Mouse (Mus musculus) gastrocnemius, adult 18-20 months (tissue): ENCODE results near the gene Fam90a1a. TPM values are rescaled to one million over a fixed set of nuclear protein-coding genes. Genes with fewer than 3 reads are reported as not detected.
"Not testable (repeated sequence)": the region's sequence is repeated elsewhere in the genome, so short reads cannot be mapped to it uniquely, and the experiment has no call there.

Experiments used
- DNase-seq: peaks from one replicate; pipeline ENCODE4 v3.0.0; 2021; ENCODE audit warnings: low spot score
- long read RNA-seq, 2 experiments: library from polyadenylated mRNA; stranded (forward); transcript quantifications; one replicate each; pipeline ENCODE4 v2.0.0; 2021
- total RNA-seq, 2 experiments: library from RNA; stranded (reverse); gene quantifications; 2 replicates each; pipeline ENCODE4 v1.2.3; 2021

Gene Fam90a1a
- total RNA-seq = not detected
- long read RNA-seq, experiment 1 = 0 reads
- long read RNA-seq, experiment 2 = 0 reads

GRCm38 (mm10) chr8:21958414-21958813, at the start of gene Fam90a1a:
TSS of gene Fam90a1a (plus strand) at chr8:21958714.
- DNase-seq = no peak

DNA sequence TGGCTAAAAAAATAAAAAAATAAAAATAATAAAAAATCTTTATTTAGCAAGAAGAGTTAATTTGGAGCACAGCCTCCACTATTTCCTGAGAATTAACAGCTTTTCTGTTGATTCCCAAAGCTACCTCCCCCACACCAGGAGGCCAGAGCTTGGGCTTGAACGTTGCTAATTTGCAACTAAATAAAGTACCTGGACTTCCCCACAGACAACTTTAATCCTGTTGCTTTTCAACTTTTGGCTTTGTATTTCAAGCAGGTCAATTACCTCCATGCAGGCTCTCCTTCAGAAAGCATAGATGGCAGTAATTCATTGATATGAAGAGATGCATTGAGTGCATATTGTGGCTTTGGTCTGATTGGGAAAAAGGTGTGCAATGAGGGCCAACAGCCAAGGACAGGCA, 46.6 kb upstream of the Fam90a1a start:
- no peak for DNase-seq

GRCm38 (mm10) chr8:21912554-21912953, 46.0 kb upstream of the Fam90a1a start:
- DNase-seq = no peak

DNA sequence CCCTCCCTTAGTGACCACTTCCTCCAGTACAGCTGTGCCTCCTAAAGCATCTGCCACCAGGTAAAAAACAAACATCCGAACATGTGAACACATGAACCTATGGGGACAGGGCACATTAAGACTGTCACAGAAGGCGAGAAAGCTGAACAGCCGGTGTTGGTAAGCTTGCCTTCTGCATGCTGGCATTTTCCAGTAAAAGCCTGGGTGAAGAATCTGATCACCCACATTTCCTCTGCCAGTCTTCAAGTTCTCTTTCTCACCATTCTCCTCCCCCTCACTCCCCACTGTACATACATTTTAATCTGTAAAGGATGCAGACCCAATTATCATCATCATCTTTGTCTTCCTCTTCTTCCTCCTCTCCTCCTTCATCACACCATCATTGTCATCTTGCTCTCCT, 42.9 kb upstream of the Fam90a1a start:
- no peak for DNase-seq

- not testable (repeated sequence) for DNase-seq
Measured at GRCm38 (mm10) chr8:21930754-21931153, 27.8 kb upstream of the Fam90a1a start.

GRCm38 (mm10) chr8:21932610-21933009, 25.9 kb upstream of the Fam90a1a start, which contains the start of gene Defb15:
TSS of gene Defb15 (minus strand) at chr8:21932710.
- DNase-seq = no peak

- DNase-seq = not testable (repeated sequence)
Measured at GRCm38 (mm10) chr8:21938052-21938451, 20.5 kb upstream of the Fam90a1a start, which contains the start of gene Defb35. TSS of gene Defb35 (plus strand) at chr8:21938352.

DNA sequence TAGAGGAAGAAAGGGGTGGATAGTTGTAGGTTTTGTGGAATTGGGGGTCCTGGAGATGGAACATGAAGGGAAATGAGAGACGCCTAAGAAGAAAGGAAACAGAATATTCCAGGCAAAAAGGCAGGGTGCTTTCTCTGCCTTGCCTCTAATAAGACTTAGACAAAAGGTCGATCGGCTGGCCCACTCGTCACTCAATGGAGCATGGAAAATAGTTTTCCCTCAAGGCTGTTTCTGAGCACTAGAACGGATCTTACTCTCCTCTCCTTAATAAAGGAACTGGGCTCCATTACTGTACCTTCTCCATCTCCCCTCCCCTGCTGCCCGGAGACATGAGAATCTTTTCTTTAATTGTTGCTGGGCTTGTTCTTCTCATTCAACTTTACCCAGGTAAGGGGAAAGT, 12.1 kb upstream of the Fam90a1a start, which contains the start of gene Defb13:
Gene Defb13, plus strand, starts transcription at position 301 of the 400 bp plus-strand sequence.
- DNase-seq = no peak

- DNase-seq = no peak
Measured at GRCm38 (mm10) chr8:21947311-21948017, 11.1 kb upstream of the Fam90a1a start.

- DNase-seq = peak; percentile 5
Measured at GRCm38 (mm10) chr8:21955321-21955720, 3.2 kb upstream of the Fam90a1a start.

DNA sequence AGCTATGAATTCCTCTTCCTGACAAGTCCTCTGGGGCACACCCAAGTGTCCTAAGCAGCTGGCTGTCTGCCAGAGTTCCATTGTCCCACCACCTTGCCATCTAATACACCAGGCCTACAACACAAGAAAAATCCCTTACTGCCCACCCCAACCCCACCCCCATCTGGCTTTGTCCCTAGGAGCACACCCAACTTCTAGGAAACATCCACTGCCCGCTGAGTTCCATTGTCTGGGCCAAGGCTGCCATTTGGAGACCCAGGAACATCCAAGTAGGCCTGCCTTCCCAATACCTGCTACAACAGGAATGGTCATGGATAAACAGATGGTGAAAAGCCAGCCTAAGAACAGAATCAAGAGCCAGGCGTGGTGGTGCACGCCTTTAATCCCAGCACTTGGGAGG, 2.2 kb upstream of the Fam90a1a start:
- no peak for DNase-seq

- DNase-seq = no peak
Measured at GRCm38 (mm10) chr8:21966646-21967045, 8.1 kb downstream of the Fam90a1a start.

DNA sequence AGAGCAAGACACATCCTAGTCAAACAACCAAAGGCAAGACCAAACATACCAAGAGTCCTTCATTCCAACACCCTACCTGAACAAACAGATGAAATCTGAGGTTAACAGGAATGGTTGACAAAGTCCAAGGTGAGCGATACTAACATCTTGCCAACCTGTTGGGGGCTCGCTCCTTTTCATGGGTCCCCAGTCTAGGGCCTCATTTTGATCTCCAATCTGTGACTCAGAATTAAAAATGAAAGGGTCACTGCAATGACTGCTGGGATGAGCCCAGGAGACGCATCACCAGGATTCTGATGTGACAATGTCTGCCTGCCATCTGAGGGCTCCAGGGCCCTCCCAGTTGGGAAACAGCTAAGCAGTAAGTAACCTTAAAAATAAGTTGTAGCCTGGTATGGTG, 11.0 kb downstream of the Fam90a1a start, which contains the start of gene Ccdc70:
Gene Ccdc70, plus strand, starts transcription at position 301 of the 400 bp plus-strand sequence.
- DNase-seq = no peak

GRCm38 (mm10) chr8:21978193-21978592, 19.7 kb downstream of the Fam90a1a start:
- DNase-seq = no peak

DNA sequence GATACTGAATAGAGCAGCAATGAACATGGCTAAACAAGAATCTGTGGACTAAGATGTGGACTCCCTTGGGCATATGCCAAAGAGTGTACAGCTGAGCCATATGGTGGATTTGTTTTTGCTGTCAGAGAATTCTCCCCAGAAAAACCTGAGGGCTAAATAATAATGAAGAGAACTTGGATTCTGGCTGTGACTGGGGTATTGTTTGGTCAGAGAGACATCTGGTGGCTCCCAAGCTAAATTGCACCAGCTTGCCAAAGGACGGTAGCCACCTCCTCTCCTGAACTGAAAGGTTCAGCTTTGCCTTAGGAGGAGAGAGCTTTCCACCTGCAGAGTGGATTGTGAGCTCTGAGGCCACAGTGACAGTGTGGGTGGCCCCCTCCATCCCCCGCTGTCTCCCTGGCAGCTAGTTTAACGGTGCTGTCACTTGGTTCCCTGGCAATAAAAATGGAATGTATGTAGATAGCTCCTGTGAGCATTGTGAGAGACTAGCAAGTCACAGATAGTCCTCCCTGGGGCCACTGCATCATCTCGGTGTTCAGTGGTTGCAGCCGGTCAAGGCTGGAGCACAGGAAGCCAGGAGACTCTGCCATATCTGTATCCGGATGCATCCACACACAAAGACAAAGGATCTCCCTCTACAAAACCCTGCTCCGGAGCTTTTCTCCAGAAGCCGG, 23.3 kb downstream of the Fam90a1a start:
- no peak for DNase-seq

GRCm38 (mm10) chr8:21992184-21992583, 33.7 kb downstream of the Fam90a1a start:
- peak; percentile 30 for DNase-seq

DNA sequence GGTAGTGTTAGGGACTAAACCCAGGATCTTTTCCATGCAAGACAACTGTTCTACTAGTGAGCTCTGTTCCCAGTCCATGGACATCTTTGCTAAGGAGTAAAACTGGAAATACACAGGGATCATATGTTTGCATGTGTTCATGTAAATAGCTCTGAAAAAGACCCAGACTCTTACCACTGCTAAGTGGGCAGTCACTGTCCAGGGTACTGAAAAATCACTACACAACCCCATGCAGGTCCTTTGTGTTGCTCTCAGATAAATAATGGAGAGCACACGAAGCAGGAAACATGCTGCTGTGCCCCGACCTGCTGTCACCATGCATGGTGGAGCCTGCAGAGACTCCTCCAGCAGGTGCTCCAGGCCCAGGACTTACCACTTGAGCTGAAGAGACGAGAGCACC, 36.7 kb downstream of the Fam90a1a start:
- no peak for DNase-seq

GRCm38 (mm10) chr8:22004750-22005522, 46.4 kb downstream of the Fam90a1a start:
- no peak for DNase-seq

GRCm38 (mm10) chr8:22006423-22006822, 47.9 kb downstream of the Fam90a1a start:
- DNase-seq = no peak

GRCm38 (mm10) chr8:22009403-22009802, 50.9 kb downstream of the Fam90a1a start:
- DNase-seq = no peak

DNA sequence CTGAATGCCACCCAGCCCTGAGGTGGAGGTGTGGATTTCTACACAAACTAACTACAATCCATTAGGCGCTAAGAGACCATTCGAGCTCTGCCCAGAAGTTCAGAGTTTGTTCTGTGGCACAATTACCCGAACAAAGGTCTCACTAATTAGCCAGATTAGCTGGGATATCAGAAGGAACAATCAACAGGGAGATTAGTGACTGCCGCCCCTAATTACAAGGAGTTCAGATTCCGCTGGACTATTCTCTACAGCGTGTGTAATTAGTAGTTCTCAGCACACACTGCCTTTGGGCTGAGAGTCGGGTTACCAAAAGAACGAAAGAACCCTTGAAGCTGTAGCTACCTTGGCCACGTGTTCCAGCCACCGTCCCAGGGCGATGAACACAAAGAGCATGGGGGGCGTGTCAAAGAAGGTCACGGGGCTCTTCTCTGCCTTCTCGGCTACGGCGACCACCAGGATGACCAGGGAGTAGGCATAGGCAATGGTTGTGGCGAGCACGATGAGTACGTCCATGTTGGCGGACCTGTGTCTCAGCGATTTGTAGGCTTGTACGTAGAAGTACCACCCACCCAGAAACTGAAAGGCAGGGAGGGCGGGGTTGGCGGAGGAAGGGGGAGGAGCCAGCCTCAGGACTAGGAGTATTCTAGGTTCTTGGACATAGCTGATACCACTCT, 54.7 kb downstream of the Fam90a1a start:
- no peak for DNase-seq
